Mouse (Mus musculus): Measurements from ENCODE around the gene Eif2b5.

GRCm38 (mm10) chr16:20488151-20488550, 10.5 kb upstream of the Eif2b5 start:
- TF ChIP-seq EP300 (IDR thresholded peaks at IDR 0.05; ENCODE audit: low read depth) (no peak), CTCF (IDR thresholded peaks at IDR 0.05; ENCODE audit: low read depth) (no peak)
